Mouse (Mus musculus): ENCODE results near the gene Dusp19.

Dusp19 gene

GRCm38 (mm10) chr2:80616854-80617737 is at the start of gene Dusp19, which contains the start of gene Nup35:
TSS of gene Dusp19 (plus strand) at chr2:80617045.
TSS of gene Nup35 (plus strand) at chr2:80617236.
- DNase-seq (ENCODE audit: low spot score in 2 of 2): peak; percentile 89 to 93

- no peak for DNase-seq (ENCODE audit: low spot score in 2 of 2)
These were observed 49.4 kb upstream of the Dusp19 start for GRCm38 (mm10) chr2:80567411-80567810.

- DNase-seq (ENCODE audit: low spot score in 2 of 2): no peak
These were observed 46.2 kb upstream of the Dusp19 start for GRCm38 (mm10) chr2:80570656-80571055.

DNA sequence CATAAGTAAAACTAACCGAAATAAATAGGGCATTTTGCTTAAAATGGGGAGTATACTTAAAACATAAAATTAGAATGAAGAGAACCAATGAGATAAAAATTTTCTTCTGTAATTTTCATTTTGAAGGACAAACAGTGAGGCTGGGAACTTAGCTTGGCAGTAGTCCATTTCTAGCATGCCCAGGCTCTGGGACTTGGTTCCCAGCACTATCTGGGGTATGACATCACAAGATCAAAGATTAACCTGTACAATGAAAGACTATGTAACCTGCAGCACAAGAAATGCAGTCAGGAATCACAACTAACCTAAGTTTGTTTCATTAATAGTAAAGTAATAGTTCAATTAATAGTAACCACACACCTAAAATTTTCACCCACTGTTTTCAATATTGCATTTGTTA is 39.6 kb upstream of the Dusp19 start:
- DNase-seq (ENCODE audit: low spot score in 2 of 2): no peak

GRCm38 (mm10) chr2:80579253-80579891 is 37.5 kb upstream of the Dusp19 start:
- no peak for DNase-seq (ENCODE audit: low spot score in 2 of 2)

DNA sequence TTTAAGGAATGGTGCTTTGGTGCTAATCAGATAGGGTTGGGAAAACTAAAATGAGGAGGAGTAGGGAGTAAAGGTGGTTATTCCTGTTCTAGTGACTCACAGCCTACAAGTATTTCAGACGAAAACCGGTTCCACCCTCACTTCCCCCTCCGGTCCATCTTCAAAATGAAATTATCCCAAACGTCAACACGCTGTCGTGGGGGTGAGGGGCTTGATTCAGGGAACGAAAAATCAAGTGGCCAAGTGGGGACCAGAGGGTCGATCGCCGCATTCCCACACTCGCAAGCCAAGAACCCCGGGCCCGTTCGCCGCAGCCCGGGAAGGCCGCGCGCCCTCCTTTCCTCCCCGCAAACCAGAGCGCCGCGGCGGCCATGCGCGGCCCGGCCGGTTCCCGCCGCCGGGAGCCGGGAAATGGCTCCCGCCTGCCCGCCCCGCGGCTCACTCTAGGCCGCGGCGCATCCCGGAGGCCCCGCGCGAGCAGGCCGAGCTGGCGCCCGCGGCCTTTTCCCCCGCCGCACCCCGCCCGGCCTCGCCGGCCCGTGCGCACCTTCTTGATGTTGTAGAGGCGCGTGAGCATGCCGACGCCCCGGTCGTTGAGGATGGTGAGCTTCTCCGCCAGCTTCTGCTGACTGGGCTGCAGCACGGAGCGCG is 36.4 kb upstream of the Dusp19 start:
- no peak for DNase-seq (ENCODE audit: low spot score in 2 of 2)

- DNase-seq (ENCODE audit: low spot score in 2 of 2): peak; percentile 81 to 89
These were observed 35.7 kb upstream of the Dusp19 start, which contains the start of gene Nckap1 for GRCm38 (mm10) chr2:80581043-80581711. TSS of gene Nckap1 (minus strand) at chr2:80581380.

GRCm38 (mm10) chr2:80582356-80582755 is 34.5 kb upstream of the Dusp19 start:
- no peak for DNase-seq (ENCODE audit: low spot score in 2 of 2)

- DNase-seq (ENCODE audit: low spot score in 2 of 2): no peak
These were observed 22.5 kb upstream of the Dusp19 start for GRCm38 (mm10) chr2:80594215-80594918.

DNA sequence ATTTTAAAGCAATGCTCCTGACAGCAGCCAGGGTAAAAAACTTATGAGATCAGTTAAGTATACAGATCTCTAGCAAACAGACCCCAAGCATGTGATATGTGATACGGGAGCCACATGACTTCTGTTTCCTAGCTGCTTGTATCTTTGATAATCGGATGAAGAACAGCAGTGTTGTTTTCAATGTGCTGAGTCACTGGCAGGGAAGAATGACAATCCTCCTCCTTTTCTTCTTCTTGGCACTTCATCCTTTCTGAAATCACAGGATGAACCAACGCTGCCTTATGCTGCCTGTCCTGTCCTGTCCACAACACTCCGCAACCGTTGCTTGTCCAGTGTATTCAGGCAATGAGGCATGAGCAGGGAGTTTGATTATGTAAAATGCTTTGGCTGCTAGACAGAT is 19.9 kb upstream of the Dusp19 start:
- no peak for DNase-seq (ENCODE audit: low spot score in 2 of 2)

DNA sequence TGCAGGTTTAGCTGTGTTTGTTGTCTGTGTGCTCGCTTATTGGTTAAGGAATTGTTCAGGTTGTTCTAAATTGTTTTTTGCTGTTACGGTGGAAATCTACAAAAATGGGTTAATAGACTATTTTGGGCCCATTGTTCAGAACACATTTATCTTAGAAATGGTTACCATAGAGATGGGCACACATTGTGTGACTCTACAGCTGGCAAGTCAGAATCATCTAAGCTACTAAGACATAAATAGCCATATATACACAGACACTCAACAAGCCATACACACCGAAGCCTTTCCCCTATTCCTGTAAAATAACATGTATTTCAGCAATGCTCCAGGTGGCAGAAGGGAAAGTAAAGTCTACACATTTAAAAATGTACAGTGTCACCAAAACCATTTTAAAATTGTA is 17.0 kb upstream of the Dusp19 start:
- DNase-seq (ENCODE audit: low spot score in 2 of 2): no peak

DNA sequence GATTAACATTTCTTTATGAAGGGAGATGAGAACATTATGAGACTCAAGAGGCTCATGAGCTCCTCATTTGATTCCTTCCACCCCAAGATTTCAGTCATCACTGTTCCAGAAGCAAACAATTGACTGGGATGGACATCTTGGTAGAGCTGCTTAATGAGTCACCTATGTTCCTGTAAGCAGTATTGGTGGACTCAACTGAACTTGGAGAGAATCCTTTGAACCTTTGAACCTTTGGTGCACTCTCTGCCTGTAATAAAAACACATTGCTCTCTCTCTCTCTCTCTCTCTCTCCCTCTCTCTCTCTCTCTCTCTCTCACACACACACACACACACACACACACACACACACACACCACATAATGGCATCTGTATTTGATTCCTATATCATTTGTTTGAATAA is 16.2 kb upstream of the Dusp19 start:
- no peak for DNase-seq (ENCODE audit: low spot score in 2 of 2)

DNA sequence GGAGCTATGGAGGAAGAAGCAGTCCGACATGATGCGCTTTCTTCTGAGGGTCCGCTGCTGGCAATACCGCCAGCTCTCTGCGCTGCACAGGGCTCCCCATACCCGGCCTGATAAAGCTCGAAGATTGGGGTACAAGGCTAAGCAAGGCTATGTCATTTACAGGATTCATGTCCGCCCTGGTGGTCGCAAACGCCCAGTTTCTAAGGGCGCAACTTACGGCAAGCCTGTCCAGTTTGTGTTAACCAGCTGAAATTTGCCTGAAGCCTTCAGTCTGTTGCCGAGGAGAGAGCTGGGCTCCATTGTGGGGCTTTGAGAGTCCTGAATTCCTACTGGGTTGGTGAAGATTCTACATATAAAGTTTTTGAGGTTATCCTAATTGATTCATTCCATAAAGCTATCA is 14.1 kb upstream of the Dusp19 start:
- no peak for DNase-seq (ENCODE audit: low spot score in 2 of 2)

- DNase-seq (ENCODE audit: low spot score in 2 of 2): no peak
These were observed 12.9 kb upstream of the Dusp19 start for GRCm38 (mm10) chr2:80603771-80604426.

GRCm38 (mm10) chr2:80612286-80612685 is 4.6 kb upstream of the Dusp19 start:
- DNase-seq (ENCODE audit: low spot score in 2 of 2): no peak

GRCm38 (mm10) chr2:80612796-80613195 is 4.0 kb upstream of the Dusp19 start:
- DNase-seq (ENCODE audit: low spot score in 2 of 2): no peak

- no peak for DNase-seq (ENCODE audit: low spot score in 2 of 2)
These were observed 2.1 kb downstream of the Dusp19 start for GRCm38 (mm10) chr2:80618991-80619390.

DNA sequence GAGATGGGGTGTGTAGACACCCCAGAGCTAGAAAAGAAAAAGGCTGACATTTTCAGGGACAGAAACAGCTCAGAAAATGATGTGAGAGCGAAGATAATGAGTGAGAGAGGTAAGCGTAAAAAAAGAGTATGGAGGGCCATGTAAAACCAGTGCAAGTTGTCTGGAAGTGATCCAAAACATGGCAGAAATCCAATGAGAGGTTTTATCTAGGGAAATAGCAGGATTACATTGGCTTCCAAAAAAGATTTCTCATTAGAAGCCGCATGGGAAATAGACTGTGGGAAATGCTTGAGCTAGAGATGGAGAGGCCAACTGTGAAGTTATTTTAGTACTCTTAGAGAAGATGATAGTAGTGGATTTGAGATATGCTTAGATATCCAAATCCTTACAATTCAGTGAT is 5.1 kb downstream of the Dusp19 start:
- no peak for DNase-seq (ENCODE audit: low spot score in 2 of 2)

- DNase-seq (ENCODE audit: low spot score in 2 of 2): no peak
These were observed 7.7 kb downstream of the Dusp19 start for GRCm38 (mm10) chr2:80624523-80624922.

GRCm38 (mm10) chr2:80632336-80633026 is 15.6 kb downstream of the Dusp19 start:
- no peak for DNase-seq (ENCODE audit: low spot score in 2 of 2)
